Mouse (Mus musculus): ENCODE measurements around the gene Fam227b. TPM values are rescaled to one million over a fixed set of nuclear protein-coding genes. Genes with fewer than 3 reads are reported as not detected.

Gene Fam227b
- polyA plus RNA-seq, 1 experiment from 2014 or later = not detected

GRCm38 (mm10) chr2:126045621-126046020 lies 106.2 kb downstream of the Fam227b start:
- no peak overlapping the region for H3K4me3 ChIP-seq (ENCODE audit: low read depth, low read length)
- no peak overlapping the region for H3K9ac ChIP-seq (ENCODE audit: low read length)
- 84% methylated on average over 5 of the region's 5 CpGs for WGBS
- DNase-seq (ENCODE audit: low spot score) (no peak), ATAC-seq (replicated peaks; ENCODE audit: low FRiP score, low TSS enrichment, low read depth) (no peak)
- no peaks in the 10 kb centered on the region for H3K27me3 ChIP-seq (replicated peaks; ENCODE audit: control insufficient read depth, insufficient read depth, low read length)
- H3K9me3 ChIP-seq (ENCODE audit: control insufficient read depth, low read length) = no peaks in the 10 kb centered on the region
- no peak overlapping the region for H3K4me2 ChIP-seq (ENCODE audit: low read length)
- H3K4me1 ChIP-seq (replicated peaks; ENCODE audit: control insufficient read depth, insufficient read depth, low read length) = no peaks in the 10 kb centered on the region
- no peak overlapping the region for H3K27ac ChIP-seq (ENCODE audit: low read depth)
- H3K36me3 ChIP-seq (ENCODE audit: control insufficient read depth, insufficient read depth, low read length) = no peaks in the 10 kb centered on the region

GRCm38 (mm10) chr2:126042674-126043073 lies 109.1 kb downstream of the Fam227b start:
- no peak for ATAC-seq (replicated peaks; ENCODE audit: low FRiP score, low TSS enrichment, low read depth)
- H3K4me1 ChIP-seq (replicated peaks; ENCODE audit: control insufficient read depth, insufficient read depth, low read length) = no peaks in the 10 kb centered on the region
- no peak overlapping the region for H3K27ac ChIP-seq (ENCODE audit: low read depth)
- H3K9me3 ChIP-seq (ENCODE audit: control insufficient read depth, low read length) = no peaks in the 10 kb centered on the region
- no peak overlapping the region for H3K9ac ChIP-seq (ENCODE audit: low read length)
- H3K27me3 ChIP-seq (replicated peaks; ENCODE audit: control insufficient read depth, insufficient read depth, low read length) = no peaks in the 10 kb centered on the region
- WGBS = 65% methylated on average over 3 of the region's 3 CpGs
- no peak overlapping the region for H3K4me3 ChIP-seq (ENCODE audit: low read depth, low read length)
- DNase-seq (ENCODE audit: low spot score) = no peak
- no peaks in the 10 kb centered on the region for H3K36me3 ChIP-seq (ENCODE audit: control insufficient read depth, insufficient read depth, low read length)
- H3K4me2 ChIP-seq (ENCODE audit: low read length) = no peak overlapping the region

- no peaks in the 10 kb centered on the region for H3K9me3 ChIP-seq (ENCODE audit: control insufficient read depth, low read length)
- WGBS = 90% methylated on average over 6 of the region's 6 CpGs
- no peak for DNase-seq (ENCODE audit: low spot score)
- no peak overlapping the region for H3K9ac ChIP-seq (ENCODE audit: low read length)
- no peak for ATAC-seq (replicated peaks; ENCODE audit: low FRiP score, low TSS enrichment, low read depth)
- no peaks in the 10 kb centered on the region for H3K36me3 ChIP-seq (ENCODE audit: control insufficient read depth, insufficient read depth, low read length)
- no peak overlapping the region for H3K27ac ChIP-seq (ENCODE audit: low read depth)
- H3K27me3 ChIP-seq (replicated peaks; ENCODE audit: control insufficient read depth, insufficient read depth, low read length) = no peaks in the 10 kb centered on the region
- no peak overlapping the region for H3K4me2 ChIP-seq (ENCODE audit: low read length)
- H3K4me1 ChIP-seq (replicated peaks; ENCODE audit: control insufficient read depth, insufficient read depth, low read length) = no peaks in the 10 kb centered on the region
- H3K4me3 ChIP-seq (ENCODE audit: low read depth, low read length) = no peak overlapping the region
Observed at GRCm38 (mm10) chr2:126041237-126041636, 110.6 kb downstream of the Fam227b start.

- H3K4me2 ChIP-seq (ENCODE audit: low read length) = no peak overlapping the region
- 88% methylated on average over 2 of the region's 2 CpGs for WGBS
- ATAC-seq (replicated peaks; ENCODE audit: low FRiP score, low TSS enrichment, low read depth) = no peak
Observed at GRCm38 (mm10) chr2:126040651-126041050, 111.2 kb downstream of the Fam227b start.

GRCm38 (mm10) chr2:126039414-126039891 lies 112.4 kb downstream of the Fam227b start:
- Histone ChIP-seq H3K27ac (ENCODE audit: low read depth) (no peak overlapping the region), H3K4me2 (ENCODE audit: low read length) (no peak overlapping the region), H3K36me3 (ENCODE audit: control insufficient read depth, insufficient read depth, low read length) (no peaks in the 10 kb centered on the region), H3K4me3 (ENCODE audit: low read depth, low read length) (no peak overlapping the region), H3K9me3 (ENCODE audit: control insufficient read depth, low read length) (no peaks in the 10 kb centered on the region), H3K27me3 (replicated peaks; ENCODE audit: control insufficient read depth, insufficient read depth, low read length) (no peaks in the 10 kb centered on the region), H3K4me1 (replicated peaks; ENCODE audit: control insufficient read depth, insufficient read depth, low read length) (no peaks in the 10 kb centered on the region), H3K9ac (ENCODE audit: low read length) (no peak overlapping the region)
- ATAC-seq (replicated peaks; ENCODE audit: low FRiP score, low TSS enrichment, low read depth) (no peak), DNase-seq (ENCODE audit: low spot score) (no peak)
- WGBS = 70% methylated on average over 4 of the region's 4 CpGs

More at GRCm38 (mm10) chr2:126040651-126041050, 111.2 kb downstream of the Fam227b start:
- H3K9ac ChIP-seq (ENCODE audit: low read length) = no peak overlapping the region
- H3K4me1 ChIP-seq (replicated peaks; ENCODE audit: control insufficient read depth, insufficient read depth, low read length) = no peaks in the 10 kb centered on the region
- H3K27me3 ChIP-seq (replicated peaks; ENCODE audit: control insufficient read depth, insufficient read depth, low read length) = no peaks in the 10 kb centered on the region
- H3K4me3 ChIP-seq (ENCODE audit: low read depth, low read length) = no peak overlapping the region
- no peaks in the 10 kb centered on the region for H3K36me3 ChIP-seq (ENCODE audit: control insufficient read depth, insufficient read depth, low read length)
- DNase-seq (ENCODE audit: low spot score) = no peak
- H3K27ac ChIP-seq (ENCODE audit: low read depth) = no peak overlapping the region
- no peaks in the 10 kb centered on the region for H3K9me3 ChIP-seq (ENCODE audit: control insufficient read depth, low read length)

- DNase-seq (ENCODE audit: low spot score) (no peak), ATAC-seq (replicated peaks; ENCODE audit: low FRiP score, low TSS enrichment, low read depth) (no peak)
- no peaks in the 10 kb centered on the region for H3K36me3 ChIP-seq (ENCODE audit: control insufficient read depth, insufficient read depth, low read length)
- no peaks in the 10 kb centered on the region for H3K4me1 ChIP-seq (replicated peaks; ENCODE audit: control insufficient read depth, insufficient read depth, low read length)
- H3K9ac ChIP-seq (ENCODE audit: low read length) = no peak overlapping the region
- no peak overlapping the region for H3K4me2 ChIP-seq (ENCODE audit: low read length)
- H3K9me3 ChIP-seq (ENCODE audit: control insufficient read depth, low read length) = no peaks in the 10 kb centered on the region
- H3K27ac ChIP-seq (ENCODE audit: low read depth) = no peak overlapping the region
- H3K27me3 ChIP-seq (replicated peaks; ENCODE audit: control insufficient read depth, insufficient read depth, low read length) = no peaks in the 10 kb centered on the region
- no peak overlapping the region for H3K4me3 ChIP-seq (ENCODE audit: low read depth, low read length)
- WGBS = 81% methylated on average over 7 of the region's 7 CpGs
Observed at GRCm38 (mm10) chr2:126038221-126039000, 113.4 kb downstream of the Fam227b start.

- no peaks in the 10 kb centered on the region for H3K27me3 ChIP-seq (replicated peaks; ENCODE audit: control insufficient read depth, insufficient read depth, low read length)
- no peak overlapping the region for H3K4me2 ChIP-seq (ENCODE audit: low read length)
- no peaks in the 10 kb centered on the region for H3K9me3 ChIP-seq (ENCODE audit: control insufficient read depth, low read length)
- ATAC-seq (replicated peaks; ENCODE audit: low FRiP score, low TSS enrichment, low read depth) = no peak
- H3K9ac ChIP-seq (ENCODE audit: low read length) = no peak overlapping the region
- peaks cover 6% of the 10 kb centered on the region; the same call in 1 of the 2 replicates for H3K4me1 ChIP-seq (replicated peaks; ENCODE audit: control insufficient read depth, insufficient read depth, low read length)
- 89% methylated on average over 4 of the region's 4 CpGs for WGBS
- no peak overlapping the region for H3K27ac ChIP-seq (ENCODE audit: low read depth)
- H3K4me3 ChIP-seq (ENCODE audit: low read depth, low read length) = no peak overlapping the region
- no peaks in the 10 kb centered on the region for H3K36me3 ChIP-seq (ENCODE audit: control insufficient read depth, insufficient read depth, low read length)
- no peak for DNase-seq (ENCODE audit: low spot score)
Observed at GRCm38 (mm10) chr2:126036121-126036520, 115.7 kb downstream of the Fam227b start.

- 75% methylated on average over 15 of the region's 15 CpGs for WGBS
- no peak overlapping the region for H3K9ac ChIP-seq (ENCODE audit: low read length)
- H3K4me1 ChIP-seq (replicated peaks; ENCODE audit: control insufficient read depth, insufficient read depth, low read length) = peaks cover 7% of the 10 kb centered on the region; the same call in 1 of the 2 replicates
- ATAC-seq (replicated peaks; ENCODE audit: low FRiP score, low TSS enrichment, low read depth) (no peak), DNase-seq (ENCODE audit: low spot score) (no peak)
- no peak overlapping the region for H3K4me3 ChIP-seq (ENCODE audit: low read depth, low read length)
- no peak overlapping the region for H3K27ac ChIP-seq (ENCODE audit: low read depth)
- H3K4me2 ChIP-seq (ENCODE audit: low read length) = peak overlapping the region; percentile 35
- no peaks in the 10 kb centered on the region for H3K9me3 ChIP-seq (ENCODE audit: control insufficient read depth, low read length)
- no peaks in the 10 kb centered on the region for H3K36me3 ChIP-seq (ENCODE audit: control insufficient read depth, insufficient read depth, low read length)
- no peaks in the 10 kb centered on the region for H3K27me3 ChIP-seq (replicated peaks; ENCODE audit: control insufficient read depth, insufficient read depth, low read length)
Observed at GRCm38 (mm10) chr2:126035013-126035770, 116.6 kb downstream of the Fam227b start.
